Mouse (Mus musculus): Measurements from ENCODE around the gene 1110017D15Rik. TPM values are rescaled to one million over a fixed set of nuclear protein-coding genes. Genes with fewer than 3 reads are reported as not detected.

The 1110017D15Rik gene
- total and polyA plus RNA-seq, 3 experiments, result 3.2 TPM; not detected in 2

- Histone ChIP-seq H3K27ac (no peak overlapping the region), H3K36me3 (ENCODE audit: control insufficient read depth, insufficient read depth, low read length) (no peaks in the 10 kb centered on the region), H3K27me3 (ENCODE audit: control insufficient read depth, insufficient read depth, low read length) (no peaks in the 10 kb centered on the region), H3K9ac (ENCODE audit: low read depth, low read length) (no peak overlapping the region), H3K4me3 (no peak overlapping the region), H3K4me1 (ENCODE audit: control insufficient read depth, insufficient read depth, low read length) (peaks cover 3% of the 10 kb centered on the region; the same call in 1 of the 2 replicates), H3K79me2 (replicated peaks; ENCODE audit: control insufficient read depth, insufficient read depth, low read length) (no peaks in the 10 kb centered on the region)
- DNase-seq, result peak in 1 of 2 experiments; percentile 44
- intact Hi-C loops (cut with DNase I), result no loop called here
- TF ChIP-seq CTCF (IDR thresholded peaks at IDR 0.05) (peak; percentile 43), EP300 (IDR thresholded peaks at IDR 0.05; ENCODE audit: insufficient read depth, low read depth, low read length) (no peak)
- WGBS, result 66% methylated on average over 4 of the region's 4 CpGs
Measured at GRCm38 (mm10) chr4:41478751-41479455, 38.2 kb downstream of the 1110017D15Rik start.

GRCm38 (mm10) chr4:41477648-41478160, 39.4 kb downstream of the 1110017D15Rik start:
- Histone ChIP-seq H3K36me3 (ENCODE audit: control insufficient read depth, insufficient read depth, low read length) (no peaks in the 10 kb centered on the region), H3K9ac (ENCODE audit: low read depth, low read length) (no peak overlapping the region), H3K27ac (no peak overlapping the region), H3K79me2 (replicated peaks; ENCODE audit: control insufficient read depth, insufficient read depth, low read length) (no peaks in the 10 kb centered on the region), H3K4me1 (ENCODE audit: control insufficient read depth, insufficient read depth, low read length) (peaks cover 3% of the 10 kb centered on the region; the same call in 1 of the 2 replicates), H3K27me3 (ENCODE audit: control insufficient read depth, insufficient read depth, low read length) (no peaks in the 10 kb centered on the region), H3K4me3 (no peak overlapping the region)
- TF ChIP-seq CTCF (IDR thresholded peaks at IDR 0.05) (no peak), POLR2A (IDR thresholded peaks at IDR 0.05; ENCODE audit: insufficient read depth, low read depth, low read length) (no peak), EP300 (IDR thresholded peaks at IDR 0.05; ENCODE audit: insufficient read depth, low read depth, low read length) (no peak)
- intact Hi-C loops (cut with DNase I), result no loop called here
- DNase-seq, result no peak
- WGBS, result 86% methylated on average over 9 of the region's 9 CpGs

- no peaks in the 10 kb centered on the region for H3K27me3 ChIP-seq (ENCODE audit: control insufficient read depth, insufficient read depth, low read length)
- no peak overlapping the region for H3K4me3 ChIP-seq
- no peaks in the 10 kb centered on the region; the same call in 1 of the 2 replicates for H3K36me3 ChIP-seq (ENCODE audit: control insufficient read depth, insufficient read depth, low read length)
- TF ChIP-seq POLR2A (IDR thresholded peaks at IDR 0.05; ENCODE audit: insufficient read depth, low read depth, low read length), result no peak
- DNase-seq, result no peak
- H3K4me1 ChIP-seq (ENCODE audit: control insufficient read depth, insufficient read depth, low read length), result no peaks in the 10 kb centered on the region; the same call in none of the 2 replicates
- WGBS, result 79% methylated on average over 1 of the region's 1 CpGs
- H3K79me2 ChIP-seq (replicated peaks; ENCODE audit: control insufficient read depth, insufficient read depth, low read length), result no peaks in the 10 kb centered on the region
- intact Hi-C loops (cut with DNase I), result no loop called here
- H3K27ac ChIP-seq, result no peak overlapping the region
- no peak overlapping the region for H3K9ac ChIP-seq (ENCODE audit: low read depth, low read length)
Measured at GRCm38 (mm10) chr4:41471384-41471689, 45.8 kb downstream of the 1110017D15Rik start.

- intact Hi-C loops (cut with DNase I), result no loop called here
- Histone ChIP-seq H3K9ac (ENCODE audit: low read depth, low read length) (no peak overlapping the region), H3K79me2 (replicated peaks; ENCODE audit: control insufficient read depth, insufficient read depth, low read length) (no peaks in the 10 kb centered on the region), H3K4me1 (ENCODE audit: control insufficient read depth, insufficient read depth, low read length) (no peaks in the 10 kb centered on the region; the same call in none of the 2 replicates), H3K27ac (no peak overlapping the region), H3K4me3 (no peak overlapping the region), H3K27me3 (ENCODE audit: control insufficient read depth, insufficient read depth, low read length) (no peaks in the 10 kb centered on the region), H3K36me3 (ENCODE audit: control insufficient read depth, insufficient read depth, low read length) (no peaks in the 10 kb centered on the region; the same call in 1 of the 2 replicates)
- WGBS, result 56% methylated on average over 5 of the region's 5 CpGs
- no peak for TF ChIP-seq CTCF (IDR thresholded peaks at IDR 0.05)
- no peak for TF ChIP-seq POLR2A (IDR thresholded peaks at IDR 0.05; ENCODE audit: insufficient read depth, low read depth, low read length)
- no peak for TF ChIP-seq EP300 (IDR thresholded peaks at IDR 0.05; ENCODE audit: insufficient read depth, low read depth, low read length)
- DNase-seq, result no peak
Measured at GRCm38 (mm10) chr4:41470684-41471383, 46.3 kb downstream of the 1110017D15Rik start.

GRCm38 (mm10) chr4:41470051-41470683, 47.0 kb downstream of the 1110017D15Rik start:
- Histone ChIP-seq H3K4me3 (no peak overlapping the region), H3K36me3 (ENCODE audit: control insufficient read depth, insufficient read depth, low read length) (no peaks in the 10 kb centered on the region; the same call in 1 of the 2 replicates), H3K9ac (ENCODE audit: low read depth, low read length) (no peak overlapping the region), H3K4me1 (ENCODE audit: control insufficient read depth, insufficient read depth, low read length) (no peaks in the 10 kb centered on the region; the same call in none of the 2 replicates), H3K27me3 (ENCODE audit: control insufficient read depth, insufficient read depth, low read length) (no peaks in the 10 kb centered on the region), H3K79me2 (replicated peaks; ENCODE audit: control insufficient read depth, insufficient read depth, low read length) (no peaks in the 10 kb centered on the region), H3K27ac (no peak overlapping the region)
- WGBS, result 62% methylated on average over 7 of the region's 7 CpGs
- TF ChIP-seq POLR2A (IDR thresholded peaks at IDR 0.05; ENCODE audit: insufficient read depth, low read depth, low read length) (no peak), CTCF (IDR thresholded peaks at IDR 0.05) (no peak), EP300 (IDR thresholded peaks at IDR 0.05; ENCODE audit: insufficient read depth, low read depth, low read length) (no peak)
- intact Hi-C loops (cut with DNase I), result no loop called here
- no peak for DNase-seq
